Mouse (Mus musculus) heart, postnatal 0 days (tissue): Measurements from ENCODE around the gene Commd6.

Experiments
- CTCF ChIP-seq: IDR thresholded peaks from 2 replicates; pipeline ENCODE4 v1.5.1; 2016; ENCODE audit warnings: antibody characterized with exemption, control low read depth, low read depth
- EP300 ChIP-seq: IDR thresholded peaks from 2 replicates; pipeline ENCODE4 v1.6.1; 2016; ENCODE audit warnings: antibody characterized with exemption, low read depth

- no peak for TF ChIP-seq CTCF
- TF ChIP-seq EP300, result no peak
These were observed 3.1 kb downstream of the Commd6 start for GRCm38 (mm10) chr14:101637381-101637780.
